Mouse (Mus musculus): Measurements from ENCODE around the gene Rtp1. TPM values are rescaled to one million over a fixed set of nuclear protein-coding genes. Genes with fewer than 3 reads are reported as not detected.

Rtp1 gene
- polyA plus RNA-seq, 1 experiment from 2014 or later = not detected

DNA sequence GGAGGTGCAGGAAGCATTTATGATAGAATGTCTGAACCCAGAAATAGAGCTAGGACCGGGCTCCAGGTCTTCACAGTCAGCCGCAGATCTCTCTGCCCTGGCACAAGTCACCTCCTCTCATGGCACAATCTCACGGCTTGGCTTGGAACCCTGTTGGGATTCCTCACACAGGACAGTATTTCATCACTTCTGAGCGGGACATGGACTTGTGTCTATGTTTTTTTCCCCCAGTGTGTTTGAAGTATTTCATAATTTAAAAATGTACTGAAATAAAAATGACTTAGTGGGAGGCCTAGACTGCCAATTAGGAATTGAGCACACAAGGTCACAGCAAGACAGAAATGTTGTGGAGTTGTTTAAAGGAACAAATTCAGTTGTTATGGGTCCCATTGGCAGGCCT, 15.3 kb downstream of the Rtp1 start:
- Histone ChIP-seq H3K9me3 (ENCODE audit: control insufficient read depth, low read length) (no peaks in the 10 kb centered on the region), H3K27ac (ENCODE audit: low read depth, low read length) (no peak overlapping the region), H3K36me3 (ENCODE audit: control insufficient read depth, insufficient read depth, low read length) (no peaks in the 10 kb centered on the region), H3K4me2 (replicated peaks; ENCODE audit: low read depth, low read length) (no peak overlapping the region), H3K9ac (ENCODE audit: low read depth, low read length) (no peak overlapping the region), H3K4me1 (ENCODE audit: control insufficient read depth, insufficient read depth, low read length) (no peaks in the 10 kb centered on the region), H3K4me3 (ENCODE audit: low read length) (no peak overlapping the region), H3K27me3 (ENCODE audit: control insufficient read depth, insufficient read depth, low read length) (no peaks in the 10 kb centered on the region)
- no peak for ATAC-seq (ENCODE audit: low FRiP score, low TSS enrichment)
- WGBS = 93% methylated on average over 4 of the region's 4 CpGs

DNA sequence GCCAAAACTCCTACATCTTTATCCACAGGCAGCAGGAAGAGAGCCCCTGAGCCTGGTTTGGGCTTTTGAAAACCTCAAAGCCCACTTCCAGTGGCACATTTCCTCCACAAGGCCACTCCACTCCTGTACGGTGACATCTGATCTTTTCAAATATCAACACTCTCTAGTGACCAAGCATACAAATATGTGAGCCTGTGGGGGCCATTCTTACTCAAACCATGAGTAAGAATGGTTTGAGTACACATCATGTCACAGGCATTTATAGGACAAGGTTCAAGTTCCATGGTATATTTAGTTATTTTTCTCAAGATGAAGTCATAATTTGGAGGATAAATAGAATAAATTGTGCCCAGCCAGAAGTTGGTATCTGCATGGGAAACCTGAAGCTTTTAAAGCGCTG, 21.0 kb downstream of the Rtp1 start:
- H3K36me3 ChIP-seq (ENCODE audit: control insufficient read depth, insufficient read depth, low read length) = no peaks in the 10 kb centered on the region
- ATAC-seq (ENCODE audit: low FRiP score, low TSS enrichment) = no peak
- WGBS = 79% methylated on average over 2 of the region's 2 CpGs
- H3K4me3 ChIP-seq (ENCODE audit: low read length) = no peak overlapping the region
- H3K4me2 ChIP-seq (replicated peaks; ENCODE audit: low read depth, low read length) = no peak overlapping the region
- H3K9ac ChIP-seq (ENCODE audit: low read depth, low read length) = no peak overlapping the region
- no peaks in the 10 kb centered on the region for H3K27me3 ChIP-seq (ENCODE audit: control insufficient read depth, insufficient read depth, low read length)
- H3K9me3 ChIP-seq (ENCODE audit: control insufficient read depth, low read length) = no peaks in the 10 kb centered on the region
- no peaks in the 10 kb centered on the region for H3K4me1 ChIP-seq (ENCODE audit: control insufficient read depth, insufficient read depth, low read length)
- no peak overlapping the region for H3K27ac ChIP-seq (ENCODE audit: low read depth, low read length)

DNA sequence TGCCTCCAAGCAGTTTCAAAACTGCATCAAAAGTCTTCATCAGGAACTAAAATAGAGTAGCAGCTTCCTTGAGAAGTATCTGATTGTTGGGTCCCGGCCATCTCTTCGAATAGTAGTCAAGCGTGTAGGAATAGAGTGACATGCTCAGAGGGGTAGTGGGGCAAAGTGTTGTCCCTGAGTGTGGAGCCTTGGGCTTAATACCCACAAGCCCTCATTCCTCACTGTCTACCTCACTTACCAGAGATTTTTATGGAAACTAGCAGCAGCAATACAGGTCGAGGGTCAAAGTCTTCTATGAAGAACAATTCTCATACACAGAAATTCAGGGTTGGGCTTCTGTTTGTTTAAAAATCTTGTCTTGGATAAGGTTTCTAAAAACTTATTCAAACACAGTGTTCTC, 21.9 kb downstream of the Rtp1 start:
- Histone ChIP-seq H3K4me3 (ENCODE audit: low read length) (no peak overlapping the region), H3K9me3 (ENCODE audit: control insufficient read depth, low read length) (no peaks in the 10 kb centered on the region), H3K36me3 (ENCODE audit: control insufficient read depth, insufficient read depth, low read length) (no peaks in the 10 kb centered on the region), H3K27ac (ENCODE audit: low read depth, low read length) (no peak overlapping the region), H3K9ac (ENCODE audit: low read depth, low read length) (no peak overlapping the region), H3K27me3 (ENCODE audit: control insufficient read depth, insufficient read depth, low read length) (no peaks in the 10 kb centered on the region), H3K4me2 (replicated peaks; ENCODE audit: low read depth, low read length) (no peak overlapping the region), H3K4me1 (ENCODE audit: control insufficient read depth, insufficient read depth, low read length) (no peaks in the 10 kb centered on the region)
- 83% methylated on average over 4 of the region's 4 CpGs for WGBS
- ATAC-seq (ENCODE audit: low FRiP score, low TSS enrichment) = no peak

DNA sequence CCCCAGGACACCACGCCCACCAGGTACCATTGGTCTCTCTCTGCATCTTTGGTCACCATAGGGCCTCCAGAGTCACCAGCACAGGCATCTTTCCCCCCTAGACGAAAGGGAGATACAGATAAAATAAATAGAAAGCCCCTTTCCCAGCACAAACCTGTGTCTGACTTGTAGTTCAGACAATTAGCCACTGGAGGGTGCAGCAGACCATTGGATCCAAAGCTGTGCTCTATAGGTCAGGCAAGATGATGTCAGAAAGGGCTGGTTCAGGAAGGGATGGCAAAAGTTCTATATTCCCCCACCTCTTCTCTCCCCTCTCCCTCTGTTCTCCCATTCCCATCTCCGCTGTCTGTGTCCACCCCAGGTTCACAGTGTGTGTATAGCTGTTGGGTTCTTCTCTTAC, 23.5 kb downstream of the Rtp1 start:
- WGBS = 9% methylated on average over 3 of the region's 3 CpGs
- peak; percentile 71 for ATAC-seq (ENCODE audit: low FRiP score, low TSS enrichment)
- no peak overlapping the region for H3K27ac ChIP-seq (ENCODE audit: low read depth, low read length)
- no peak overlapping the region for H3K9ac ChIP-seq (ENCODE audit: low read depth, low read length)
- H3K9me3 ChIP-seq (ENCODE audit: control insufficient read depth, low read length) = no peaks in the 10 kb centered on the region
- H3K4me1 ChIP-seq (ENCODE audit: control insufficient read depth, insufficient read depth, low read length) = no peaks in the 10 kb centered on the region
- no peaks in the 10 kb centered on the region for H3K36me3 ChIP-seq (ENCODE audit: control insufficient read depth, insufficient read depth, low read length)
- H3K4me3 ChIP-seq (ENCODE audit: low read length) = no peak overlapping the region
- no peak overlapping the region for H3K4me2 ChIP-seq (replicated peaks; ENCODE audit: low read depth, low read length)
- H3K27me3 ChIP-seq (ENCODE audit: control insufficient read depth, insufficient read depth, low read length) = no peaks in the 10 kb centered on the region

DNA sequence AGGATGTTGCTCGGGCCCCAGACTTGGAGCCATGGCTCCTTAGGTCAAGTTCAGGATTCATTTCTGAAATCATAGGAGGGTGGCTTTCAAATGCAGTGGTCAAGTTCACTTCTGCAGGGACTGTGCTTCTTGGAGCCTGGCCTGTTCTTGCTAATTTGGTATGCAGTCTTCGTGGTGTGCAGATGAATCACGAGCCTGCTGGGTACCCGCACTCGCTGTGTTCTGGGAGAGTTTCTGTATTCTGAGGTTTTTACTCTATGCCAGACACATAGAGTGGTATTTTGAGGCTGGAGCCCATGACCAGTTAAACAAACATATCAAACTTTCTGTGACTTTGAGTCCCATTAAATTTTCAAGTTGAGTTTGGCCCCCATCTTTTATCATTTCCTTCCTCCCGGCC, 25.4 kb downstream of the Rtp1 start:
- Histone ChIP-seq H3K4me1 (ENCODE audit: control insufficient read depth, insufficient read depth, low read length) (no peaks in the 10 kb centered on the region), H3K9me3 (ENCODE audit: control insufficient read depth, low read length) (no peaks in the 10 kb centered on the region), H3K9ac (ENCODE audit: low read depth, low read length) (no peak overlapping the region), H3K4me2 (replicated peaks; ENCODE audit: low read depth, low read length) (no peak overlapping the region), H3K36me3 (ENCODE audit: control insufficient read depth, insufficient read depth, low read length) (no peaks in the 10 kb centered on the region), H3K4me3 (ENCODE audit: low read length) (no peak overlapping the region), H3K27ac (ENCODE audit: low read depth, low read length) (no peak overlapping the region), H3K27me3 (ENCODE audit: control insufficient read depth, insufficient read depth, low read length) (no peaks in the 10 kb centered on the region)
- WGBS = 79% methylated on average over 6 of the region's 6 CpGs
- ATAC-seq (ENCODE audit: low FRiP score, low TSS enrichment) = no peak

DNA sequence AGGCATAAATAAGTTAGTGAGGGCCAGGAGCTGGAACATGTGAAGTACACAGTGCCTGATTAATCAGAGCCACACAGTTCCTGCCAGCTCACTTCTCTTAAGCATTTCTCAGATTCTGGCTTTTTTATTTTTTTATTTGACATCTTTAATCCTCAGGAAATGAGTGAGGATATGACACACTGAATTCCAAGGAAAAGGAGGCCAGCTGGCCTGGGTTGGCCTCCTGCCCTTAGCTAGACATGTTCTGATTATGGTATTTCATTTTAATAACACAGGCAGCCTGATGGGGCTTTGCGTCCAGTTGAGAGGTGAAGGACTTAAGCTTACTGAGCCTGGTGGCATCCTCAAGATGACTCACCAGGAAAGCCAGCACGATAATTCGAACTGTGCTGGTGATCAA, 27.6 kb downstream of the Rtp1 start:
- no peak for ATAC-seq (ENCODE audit: low FRiP score, low TSS enrichment)
- 73% methylated on average over 3 of the region's 3 CpGs for WGBS
- H3K4me3 ChIP-seq (ENCODE audit: low read length) = no peak overlapping the region
- no peaks in the 10 kb centered on the region for H3K36me3 ChIP-seq (ENCODE audit: control insufficient read depth, insufficient read depth, low read length)
- H3K27ac ChIP-seq (ENCODE audit: low read depth, low read length) = no peak overlapping the region
- no peak overlapping the region for H3K4me2 ChIP-seq (replicated peaks; ENCODE audit: low read depth, low read length)
- H3K9ac ChIP-seq (ENCODE audit: low read depth, low read length) = no peak overlapping the region
- H3K4me1 ChIP-seq (ENCODE audit: control insufficient read depth, insufficient read depth, low read length) = no peaks in the 10 kb centered on the region
- no peaks in the 10 kb centered on the region for H3K27me3 ChIP-seq (ENCODE audit: control insufficient read depth, insufficient read depth, low read length)
- H3K9me3 ChIP-seq (ENCODE audit: control insufficient read depth, low read length) = no peaks in the 10 kb centered on the region

DNA sequence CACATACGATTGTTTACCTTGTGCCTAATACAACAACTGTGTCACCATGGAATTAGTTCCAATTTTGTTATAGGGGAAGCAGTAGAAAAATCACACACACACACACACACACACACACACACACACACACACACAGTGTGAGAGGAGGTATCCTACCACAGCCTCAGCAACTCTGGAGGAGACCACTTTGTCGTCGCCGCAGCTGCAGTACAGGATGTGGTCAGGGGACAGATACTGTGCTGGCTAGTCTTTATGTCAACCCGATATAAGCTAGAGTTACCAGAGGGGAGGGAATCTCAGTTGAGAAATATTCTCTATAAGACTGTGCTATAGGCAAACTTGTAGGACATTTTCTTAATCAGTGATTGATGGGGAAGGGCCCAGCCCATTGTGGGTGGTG, 28.4 kb downstream of the Rtp1 start:
- Histone ChIP-seq H3K4me3 (ENCODE audit: low read length) (no peak overlapping the region), H3K36me3 (ENCODE audit: control insufficient read depth, insufficient read depth, low read length) (no peaks in the 10 kb centered on the region), H3K27ac (ENCODE audit: low read depth, low read length) (no peak overlapping the region), H3K4me2 (replicated peaks; ENCODE audit: low read depth, low read length) (no peak overlapping the region), H3K4me1 (ENCODE audit: control insufficient read depth, insufficient read depth, low read length) (no peaks in the 10 kb centered on the region), H3K9me3 (ENCODE audit: control insufficient read depth, low read length) (no peaks in the 10 kb centered on the region), H3K27me3 (ENCODE audit: control insufficient read depth, insufficient read depth, low read length) (no peaks in the 10 kb centered on the region), H3K9ac (ENCODE audit: low read depth, low read length) (no peak overlapping the region)
- 92% methylated on average over 5 of the region's 5 CpGs for WGBS
- no peak for ATAC-seq (ENCODE audit: low FRiP score, low TSS enrichment)

DNA sequence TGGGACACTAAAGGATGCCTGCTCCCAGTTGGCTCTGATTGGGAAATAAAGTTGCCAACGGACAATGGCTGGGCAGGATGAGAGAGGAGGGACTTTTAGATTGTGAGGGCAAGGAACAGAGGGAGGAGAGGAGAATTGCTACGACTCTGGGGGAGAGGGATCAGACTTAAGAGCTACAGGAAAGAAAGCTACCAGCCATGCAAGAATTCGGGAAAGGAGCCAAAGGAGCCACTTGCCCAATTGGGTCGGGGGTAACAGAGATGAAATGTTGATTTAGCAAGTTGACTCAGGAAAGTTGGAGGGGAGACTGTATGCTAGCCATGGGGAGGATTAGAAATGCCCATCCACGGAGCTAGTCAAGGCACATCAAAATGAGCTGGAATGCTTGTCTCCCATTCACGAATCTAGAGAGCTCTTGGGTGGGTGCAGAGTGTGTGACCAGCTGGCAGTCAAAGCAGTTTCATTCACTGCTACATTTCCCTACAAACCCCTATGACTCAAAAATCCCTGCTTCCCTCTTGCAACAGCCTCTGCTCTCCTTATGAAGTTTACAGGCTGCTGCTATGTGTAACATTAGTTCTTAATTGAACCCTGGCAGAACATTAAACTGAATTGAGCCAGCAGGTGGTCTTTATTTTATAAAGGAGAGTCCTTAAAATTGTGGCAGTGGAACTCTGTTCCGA, 30.1 kb downstream of the Rtp1 start:
- Histone ChIP-seq H3K36me3 (ENCODE audit: control insufficient read depth, insufficient read depth, low read length) (no peaks in the 10 kb centered on the region), H3K9me3 (ENCODE audit: control insufficient read depth, low read length) (no peaks in the 10 kb centered on the region), H3K4me2 (replicated peaks; ENCODE audit: low read depth, low read length) (no peak overlapping the region), H3K4me1 (ENCODE audit: control insufficient read depth, insufficient read depth, low read length) (no peaks in the 10 kb centered on the region), H3K9ac (ENCODE audit: low read depth, low read length) (no peak overlapping the region), H3K27me3 (ENCODE audit: control insufficient read depth, insufficient read depth, low read length) (no peaks in the 10 kb centered on the region), H3K4me3 (ENCODE audit: low read length) (no peak overlapping the region), H3K27ac (ENCODE audit: low read depth, low read length) (no peak overlapping the region)
- WGBS = 50% methylated on average over 7 of the region's 7 CpGs
- no peak for ATAC-seq (ENCODE audit: low FRiP score, low TSS enrichment)

DNA sequence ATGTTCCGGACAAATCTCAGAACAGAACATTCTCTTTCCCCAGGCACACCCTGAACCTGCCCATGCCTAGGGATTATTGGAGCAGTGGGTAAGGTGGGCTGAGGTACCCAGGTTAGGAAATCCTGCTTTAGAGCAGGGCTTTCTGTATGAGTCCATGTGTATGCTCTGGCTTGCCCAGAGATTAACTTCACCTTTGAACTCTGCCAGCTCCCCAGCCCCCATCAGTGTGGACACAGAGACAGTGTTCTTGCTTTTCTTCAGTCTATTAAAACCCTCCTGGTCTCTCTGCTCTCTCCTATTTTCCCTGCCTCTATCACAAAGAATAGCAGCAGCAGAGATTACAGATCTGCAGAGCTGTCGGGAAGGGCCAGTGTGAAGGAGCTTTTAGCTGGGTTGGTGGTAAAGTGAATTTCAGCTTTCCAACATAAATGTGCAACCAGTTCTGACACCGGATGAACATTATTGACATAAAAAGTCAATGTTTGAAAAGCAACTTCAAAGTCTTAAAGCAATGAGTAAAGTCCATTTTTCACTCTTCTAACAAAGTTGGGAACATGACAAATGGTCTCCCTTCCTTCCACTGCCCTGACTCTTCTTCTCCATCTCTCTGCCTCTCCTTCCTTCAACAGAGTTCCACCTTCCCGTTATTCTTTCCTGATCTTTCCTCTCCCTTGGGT, 34.9 kb downstream of the Rtp1 start:
- H3K9me3 ChIP-seq (ENCODE audit: control insufficient read depth, low read length) = no peaks in the 10 kb centered on the region
- no peaks in the 10 kb centered on the region for H3K4me1 ChIP-seq (ENCODE audit: control insufficient read depth, insufficient read depth, low read length)
- H3K9ac ChIP-seq (ENCODE audit: low read depth, low read length) = no peak overlapping the region
- 89% methylated on average over 4 of the region's 4 CpGs for WGBS
- no peaks in the 10 kb centered on the region for H3K27me3 ChIP-seq (ENCODE audit: control insufficient read depth, insufficient read depth, low read length)
- H3K4me3 ChIP-seq (ENCODE audit: low read length) = no peak overlapping the region
- H3K36me3 ChIP-seq (ENCODE audit: control insufficient read depth, insufficient read depth, low read length) = no peaks in the 10 kb centered on the region
- H3K4me2 ChIP-seq (replicated peaks; ENCODE audit: low read depth, low read length) = no peak overlapping the region
- ATAC-seq (ENCODE audit: low FRiP score, low TSS enrichment) = no peak
- no peak overlapping the region for H3K27ac ChIP-seq (ENCODE audit: low read depth, low read length)
